Mouse (Mus musculus): ENCODE measurements at regions not wholly inside any gene's neighbourhood (a gene's known extent, or its start where the extent isn't known, plus 50 kb on each side); places are given as distances from the start of the nearest gene placed in this dataset.

DNA sequence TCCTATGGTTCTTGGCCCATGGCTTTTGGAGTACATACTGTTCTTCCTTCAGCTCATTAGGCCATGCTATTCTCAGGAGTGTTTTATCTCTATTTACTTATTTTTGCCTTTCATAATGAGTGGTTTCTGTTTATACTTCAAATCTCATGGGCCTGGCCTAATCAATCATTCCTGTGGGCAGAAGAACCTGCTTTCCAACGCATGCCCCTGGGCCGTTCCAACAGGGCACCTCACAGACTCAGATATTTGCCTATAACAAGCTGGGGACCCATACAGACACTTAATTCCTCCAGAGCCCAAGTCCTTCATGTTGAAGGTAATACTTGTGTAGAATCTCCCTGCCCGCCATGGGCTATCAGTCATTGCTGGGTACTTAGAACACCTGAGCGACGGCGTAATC, 59.7 kb upstream of the Slc45a1 start:
- WGBS = 84% methylated on average over 6 of the region's 6 CpGs
- peaks cover 61% of the 10 kb centered on the region for H3K4me1 ChIP-seq (ENCODE audit: control insufficient read depth, insufficient read depth, low read length)
- no peaks in the 10 kb centered on the region for H3K36me3 ChIP-seq (ENCODE audit: control insufficient read depth, insufficient read depth, low read length)
- no peak for TF ChIP-seq CTCF (conservative IDR thresholded peaks at IDR 0.05; ENCODE audit: insufficient read depth, insufficient read length, low read depth, low read length)
- TF ChIP-seq POLR2A (IDR thresholded peaks at IDR 0.05; ENCODE audit: low read depth, low read length) = no peak
- no peak overlapping the region for H3K4me3 ChIP-seq (ENCODE audit: insufficient read depth, low read depth, low read length)
- peak overlapping the region; percentile 62 for H3K27ac ChIP-seq (ENCODE audit: insufficient read depth, low read depth, low read length)
- H3K27me3 ChIP-seq (replicated peaks; ENCODE audit: control insufficient read depth, insufficient read depth, low read length) = no peaks in the 10 kb centered on the region
- DNase-seq = no peak

DNA sequence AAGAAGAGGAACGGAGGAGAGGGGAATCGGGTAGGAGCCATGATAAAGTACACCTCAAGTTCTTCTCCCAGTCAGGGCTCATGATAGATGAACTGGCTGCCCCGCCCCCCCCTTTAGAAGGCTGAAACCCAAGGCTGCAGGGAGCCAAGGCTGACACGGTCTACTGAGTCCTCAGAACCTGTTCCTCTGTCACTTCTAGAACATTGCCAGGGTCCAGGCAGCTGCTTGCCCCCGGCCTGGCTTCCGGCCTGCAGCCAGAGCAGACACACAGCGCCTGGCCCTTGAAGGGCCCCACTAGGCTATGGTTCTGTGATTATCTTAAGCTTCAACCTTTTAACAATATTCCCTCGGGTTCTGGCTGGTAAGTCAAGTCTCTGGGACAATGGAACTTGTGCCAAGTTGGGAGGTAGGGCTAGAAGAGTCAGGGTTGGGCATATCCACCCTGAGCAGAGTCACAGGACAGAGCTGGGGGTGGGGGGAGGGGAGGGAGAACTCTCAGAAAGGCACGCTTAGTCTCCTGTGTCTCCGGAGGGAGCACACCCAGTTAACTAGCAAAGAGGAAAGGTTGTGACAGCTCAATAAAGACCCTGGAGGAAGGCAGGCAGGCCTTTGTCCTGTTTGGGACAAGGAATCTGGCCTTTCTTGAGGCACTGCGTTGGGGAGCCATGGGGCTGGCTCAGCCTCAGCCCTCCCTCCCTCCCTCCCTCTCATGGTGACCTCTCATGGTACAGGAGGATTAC, 57.6 kb upstream of the Slc45a1 start:
- peaks cover 55% of the 10 kb centered on the region for H3K4me1 ChIP-seq (ENCODE audit: control insufficient read depth, insufficient read depth, low read length)
- peak; percentile 94 for DNase-seq
- TF ChIP-seq CTCF (conservative IDR thresholded peaks at IDR 0.05; ENCODE audit: insufficient read depth, insufficient read length, low read depth, low read length) (no peak), POLR2A (IDR thresholded peaks at IDR 0.05; ENCODE audit: low read depth, low read length) (peak; percentile 40)
- 29% methylated on average over 11 of the region's 11 CpGs for WGBS
- no peaks in the 10 kb centered on the region for H3K36me3 ChIP-seq (ENCODE audit: control insufficient read depth, insufficient read depth, low read length)
- peak overlapping the region; percentile 37 for H3K4me3 ChIP-seq (ENCODE audit: insufficient read depth, low read depth, low read length)
- H3K27ac ChIP-seq (ENCODE audit: insufficient read depth, low read depth, low read length) = peak overlapping the region; percentile 97
- H3K27me3 ChIP-seq (replicated peaks; ENCODE audit: control insufficient read depth, insufficient read depth, low read length) = no peaks in the 10 kb centered on the region

DNA sequence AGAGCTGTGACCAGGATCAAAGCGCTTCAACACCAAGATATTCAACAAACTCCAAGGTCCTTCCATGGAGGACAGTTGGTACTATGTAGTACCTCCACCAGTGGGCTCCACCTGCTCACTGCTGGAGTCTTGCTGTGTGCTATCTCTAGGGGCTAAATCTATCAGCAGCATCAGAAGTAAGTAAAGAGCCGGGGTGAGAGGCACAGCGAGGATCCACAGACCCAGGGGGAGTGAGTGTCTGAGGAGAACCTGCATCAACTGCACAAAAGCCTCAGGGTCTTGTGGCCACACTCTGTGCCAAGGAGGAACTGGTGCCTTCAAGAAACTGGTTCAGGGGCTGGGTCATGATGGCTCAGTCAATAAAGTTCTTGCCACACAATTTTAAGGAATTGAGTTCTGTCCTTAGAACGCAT, 56.6 kb upstream of the Slc45a1 start:
- H3K36me3 ChIP-seq (ENCODE audit: control insufficient read depth, insufficient read depth, low read length) = no peaks in the 10 kb centered on the region
- DNase-seq = peak; percentile 67
- no peaks in the 10 kb centered on the region for H3K27me3 ChIP-seq (replicated peaks; ENCODE audit: control insufficient read depth, insufficient read depth, low read length)
- peak; percentile 72 for TF ChIP-seq CTCF (conservative IDR thresholded peaks at IDR 0.05; ENCODE audit: insufficient read depth, insufficient read length, low read depth, low read length)
- TF ChIP-seq POLR2A (IDR thresholded peaks at IDR 0.05; ENCODE audit: low read depth, low read length) = no peak
- peaks cover 48% of the 10 kb centered on the region for H3K4me1 ChIP-seq (ENCODE audit: control insufficient read depth, insufficient read depth, low read length)
- H3K27ac ChIP-seq (ENCODE audit: insufficient read depth, low read depth, low read length) = peak overlapping the region; percentile 97
- WGBS = 71% methylated on average over 4 of the region's 4 CpGs
- H3K4me3 ChIP-seq (ENCODE audit: insufficient read depth, low read depth, low read length) = no peak overlapping the region

- WGBS = 34% methylated on average over 20 of the region's 20 CpGs
- Histone ChIP-seq H3K27me3 (replicated peaks; ENCODE audit: control insufficient read depth, insufficient read depth, low read length) (no peaks in the 10 kb centered on the region), H3K27ac (ENCODE audit: insufficient read depth, low read depth, low read length) (peak overlapping the region; percentile 98), H3K4me3 (ENCODE audit: insufficient read depth, low read depth, low read length) (no peak overlapping the region), H3K4me1 (ENCODE audit: control insufficient read depth, insufficient read depth, low read length) (peaks cover 43% of the 10 kb centered on the region), H3K36me3 (ENCODE audit: control insufficient read depth, insufficient read depth, low read length) (no peaks in the 10 kb centered on the region)
- no peak for TF ChIP-seq CTCF (conservative IDR thresholded peaks at IDR 0.05; ENCODE audit: insufficient read depth, insufficient read length, low read depth, low read length)
- peak; percentile 45 for TF ChIP-seq POLR2A (IDR thresholded peaks at IDR 0.05; ENCODE audit: low read depth, low read length)
- DNase-seq = peak; percentile 98
Observed at GRCm38 (mm10) chr4:150707725-150708571, 56.0 kb upstream of the Slc45a1 start.

DNA sequence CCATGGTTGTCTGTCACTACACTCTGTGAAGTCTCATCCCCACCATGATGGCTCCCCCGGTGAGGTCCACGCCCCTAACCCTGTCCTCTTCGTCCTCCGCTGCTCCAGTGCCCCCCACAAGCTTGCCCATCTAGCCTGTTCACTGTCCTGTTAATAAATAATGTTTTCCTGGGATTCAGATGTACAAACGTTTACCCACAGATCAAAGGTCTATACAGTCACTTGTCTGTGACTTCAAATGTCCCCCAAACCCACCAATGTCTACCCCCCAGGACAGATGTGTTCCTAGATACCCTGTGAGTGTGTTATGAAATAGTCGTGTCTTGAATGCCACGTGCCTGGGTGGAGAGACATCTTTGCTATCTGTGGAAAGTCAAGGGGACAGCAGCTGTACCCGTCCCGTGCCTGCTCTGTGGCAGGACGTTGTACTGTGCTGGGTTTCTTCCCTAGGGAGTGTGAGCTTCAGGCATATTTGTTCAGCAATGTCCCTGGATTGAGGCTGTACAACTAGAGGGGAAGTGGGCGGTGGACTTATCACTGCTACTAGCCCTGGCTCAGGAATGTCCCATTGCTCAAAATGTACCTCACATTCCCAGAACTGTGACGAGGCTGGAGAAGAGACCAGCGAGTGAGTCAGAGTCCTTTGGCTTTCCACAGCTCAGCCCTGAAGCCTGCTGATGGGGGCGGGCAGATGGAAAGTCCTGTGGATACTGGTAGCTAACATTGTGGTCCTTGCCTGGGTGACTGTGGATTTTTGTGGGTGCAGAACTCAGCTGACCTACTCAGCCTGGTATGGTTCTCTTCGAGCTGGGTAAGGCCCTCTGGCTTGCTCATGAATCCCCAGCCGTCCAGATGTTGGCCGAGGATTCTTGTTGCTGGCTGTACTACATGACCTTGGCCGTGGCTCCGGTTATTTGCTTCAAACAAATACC, 55.1 kb upstream of the Slc45a1 start:
- 25% methylated on average over 19 of the region's 19 CpGs for WGBS
- H3K4me1 ChIP-seq (ENCODE audit: control insufficient read depth, insufficient read depth, low read length) = peaks cover 38% of the 10 kb centered on the region
- H3K4me3 ChIP-seq (ENCODE audit: insufficient read depth, low read depth, low read length) = no peak overlapping the region
- no peaks in the 10 kb centered on the region for H3K27me3 ChIP-seq (replicated peaks; ENCODE audit: control insufficient read depth, insufficient read depth, low read length)
- peak; percentile 89 for DNase-seq
- TF ChIP-seq POLR2A (IDR thresholded peaks at IDR 0.05; ENCODE audit: low read depth, low read length) (no peak), CTCF (conservative IDR thresholded peaks at IDR 0.05; ENCODE audit: insufficient read depth, insufficient read length, low read depth, low read length) (no peak)
- peak overlapping the region; percentile 98 for H3K27ac ChIP-seq (ENCODE audit: insufficient read depth, low read depth, low read length)
- no peaks in the 10 kb centered on the region for H3K36me3 ChIP-seq (ENCODE audit: control insufficient read depth, insufficient read depth, low read length)

DNA sequence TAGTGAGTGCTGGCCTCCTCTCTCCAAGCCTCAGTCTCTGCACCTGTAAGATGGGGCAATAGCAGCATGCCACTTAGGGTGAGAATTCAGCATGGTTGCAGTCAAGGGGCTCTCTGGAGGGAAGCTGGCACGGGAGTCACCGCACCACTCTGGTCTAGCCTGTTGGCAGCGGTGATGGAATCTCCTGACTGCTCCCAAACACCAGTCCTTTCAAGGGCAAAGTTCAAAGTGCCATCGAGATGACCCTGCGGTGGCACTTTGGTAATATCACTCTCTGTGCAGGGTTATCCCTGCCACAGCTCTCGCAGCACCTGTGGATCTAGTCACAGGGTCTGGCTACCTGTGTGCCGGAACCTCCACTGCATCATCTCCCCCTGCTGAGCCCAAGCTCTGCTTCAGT, 54.3 kb upstream of the Slc45a1 start:
- Histone ChIP-seq H3K36me3 (ENCODE audit: control insufficient read depth, insufficient read depth, low read length) (no peaks in the 10 kb centered on the region), H3K4me3 (ENCODE audit: insufficient read depth, low read depth, low read length) (no peak overlapping the region; the same call in 1 of the 2 replicates), H3K27ac (ENCODE audit: insufficient read depth, low read depth, low read length) (peak overlapping the region; percentile 98), H3K27me3 (replicated peaks; ENCODE audit: control insufficient read depth, insufficient read depth, low read length) (no peaks in the 10 kb centered on the region), H3K4me1 (ENCODE audit: control insufficient read depth, insufficient read depth, low read length) (peaks cover 36% of the 10 kb centered on the region)
- peak; percentile 32 for TF ChIP-seq POLR2A (IDR thresholded peaks at IDR 0.05; ENCODE audit: low read depth, low read length)
- TF ChIP-seq CTCF (conservative IDR thresholded peaks at IDR 0.05; ENCODE audit: insufficient read depth, insufficient read length, low read depth, low read length) = no peak
- peak; percentile 89 for DNase-seq
- WGBS = 54% methylated on average over 7 of the region's 7 CpGs

Measured in kidney, adult 2 months (tissue).